Mouse (Mus musculus): Measurements from ENCODE around the gene Rgs11.

The Rgs11 gene

DNA sequence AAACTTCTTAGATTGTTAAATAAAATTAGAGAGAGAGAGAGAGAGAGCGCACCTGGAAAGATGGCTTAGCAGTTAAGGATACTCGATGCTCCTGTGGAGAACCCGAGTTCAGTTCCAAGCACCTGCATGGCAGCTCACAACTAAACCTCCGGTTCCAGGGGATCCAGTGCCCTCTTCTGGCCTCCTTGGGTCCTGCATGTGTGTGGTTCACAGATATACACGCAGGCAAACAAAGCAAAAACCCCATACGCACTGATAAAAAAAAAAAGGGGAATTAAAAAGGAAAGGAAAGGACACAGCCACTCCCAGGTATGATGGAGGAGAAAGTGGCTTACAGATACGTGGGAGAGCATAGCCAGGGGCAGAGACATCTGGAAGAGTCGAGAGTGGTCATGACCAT lies 30.1 kb downstream of the Rgs11 start:
- DNase-seq, result peak; percentile 32

GRCm38 (mm10) chr17:26234386-26234785 lies 31.6 kb downstream of the Rgs11 start:
- no peak for DNase-seq

DNA sequence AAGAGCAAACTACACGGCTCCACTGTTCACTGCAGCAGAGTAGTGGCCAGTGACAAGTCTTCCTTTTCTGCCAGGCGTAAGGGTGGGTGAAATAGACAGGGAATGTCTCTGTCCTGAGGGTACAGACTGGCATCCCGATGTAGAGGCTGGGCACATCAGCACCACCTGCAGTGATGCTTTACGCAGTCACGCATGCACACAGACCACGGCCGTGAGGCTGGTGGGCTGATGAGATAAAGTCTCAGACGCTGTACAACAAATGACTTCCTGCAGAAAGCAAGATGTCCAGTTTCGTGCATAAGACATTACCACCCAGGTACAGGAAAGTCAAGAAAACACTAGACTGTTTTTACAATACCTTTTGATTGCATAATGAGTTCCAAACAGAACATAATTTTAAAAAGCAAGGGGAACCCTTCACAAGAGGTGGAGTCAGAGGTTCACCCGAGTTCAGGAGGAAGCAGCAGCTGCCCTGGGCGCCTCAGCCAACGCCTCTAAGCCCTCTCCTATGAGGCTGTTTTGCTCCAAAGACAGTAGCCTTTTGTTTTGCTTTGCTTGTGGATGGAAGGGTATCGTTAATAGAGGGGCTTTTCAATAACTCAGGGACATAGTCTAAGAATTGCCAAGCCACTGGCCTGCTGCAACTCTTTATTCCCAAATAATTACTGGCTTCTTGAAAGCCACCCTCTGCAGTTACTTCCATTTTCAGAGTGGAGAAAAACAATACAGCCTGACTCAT lies 32.5 kb downstream of the Rgs11 start:
- DNase-seq, result no peak

GRCm38 (mm10) chr17:26237667-26238066 lies 34.9 kb downstream of the Rgs11 start:
- DNase-seq, result no peak

GRCm38 (mm10) chr17:26239551-26239950 lies 36.8 kb downstream of the Rgs11 start:
- DNase-seq, result no peak

- no peak for DNase-seq
Measured at GRCm38 (mm10) chr17:26240120-26240790, 37.5 kb downstream of the Rgs11 start.

GRCm38 (mm10) chr17:26240990-26241389 lies 38.2 kb downstream of the Rgs11 start:
- DNase-seq, result no peak

DNA sequence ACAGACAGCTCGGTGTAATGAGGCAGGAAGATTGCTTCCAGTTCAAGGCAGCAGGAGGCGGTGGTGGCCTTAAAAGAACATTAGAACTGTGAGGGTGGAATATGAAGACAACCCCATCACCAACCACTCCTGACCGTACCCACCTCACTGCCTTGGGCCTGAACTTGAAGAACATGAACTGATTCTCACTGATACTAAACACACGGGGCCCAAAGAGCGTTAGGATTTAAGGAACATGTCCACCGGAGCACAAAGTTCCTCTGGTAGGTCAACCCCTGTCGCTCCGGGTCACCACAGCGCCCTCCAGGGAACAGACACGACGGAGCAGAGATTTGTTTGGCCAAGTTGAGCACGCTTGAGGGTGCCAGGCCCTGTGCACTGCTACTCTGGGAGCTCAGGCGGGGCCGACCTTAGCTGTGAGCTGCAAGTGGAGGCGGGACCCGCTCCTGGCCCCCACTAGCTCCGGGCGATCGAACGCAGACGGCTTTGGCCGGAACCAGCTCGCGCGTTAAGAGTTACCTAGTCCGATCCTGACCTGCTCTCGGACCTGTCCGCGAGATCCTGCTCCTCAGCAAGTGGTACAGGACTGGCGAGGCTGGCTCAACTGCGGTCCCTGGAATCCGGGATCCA lies 40.8 kb downstream of the Rgs11 start:
- DNase-seq, result peak; percentile 66

- DNase-seq, result peak; percentile 92
Measured at GRCm38 (mm10) chr17:26244101-26244841, 41.5 kb downstream of the Rgs11 start, which contains the start of gene Fam234a. Gene Fam234a, minus strand, starts transcription at chr17:26244242.

DNA sequence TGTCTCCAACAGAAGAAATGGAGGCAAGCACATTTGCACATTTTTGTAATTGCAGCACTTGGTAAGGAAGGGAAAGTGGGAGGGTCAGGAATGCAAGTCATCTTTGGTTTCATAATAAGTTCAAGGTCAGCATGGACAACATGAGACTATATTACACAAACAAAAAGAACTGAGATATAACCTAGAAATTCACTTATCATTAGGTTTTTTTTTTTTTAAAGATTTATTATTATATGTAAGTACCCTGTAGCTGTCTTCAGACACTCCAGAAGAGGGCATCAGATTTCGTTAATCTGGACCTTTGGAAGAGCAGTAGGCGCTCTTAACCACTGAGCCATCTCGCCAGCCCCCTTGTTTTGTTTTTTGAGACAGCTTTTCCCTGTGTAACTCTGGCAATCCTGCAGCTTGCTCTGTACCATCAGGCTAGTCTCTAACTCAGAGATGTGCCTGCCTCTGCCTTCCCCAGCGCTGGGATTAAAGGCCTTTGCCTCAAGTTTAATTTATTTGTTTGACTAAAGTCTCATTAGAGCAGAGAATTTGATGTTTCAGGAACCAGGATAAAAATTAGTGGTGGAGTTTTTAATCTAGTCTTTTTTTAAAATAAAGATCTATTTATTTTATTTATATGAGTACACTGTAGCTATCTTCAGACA lies 49.3 kb downstream of the Rgs11 start:
- no peak for DNase-seq

DNA sequence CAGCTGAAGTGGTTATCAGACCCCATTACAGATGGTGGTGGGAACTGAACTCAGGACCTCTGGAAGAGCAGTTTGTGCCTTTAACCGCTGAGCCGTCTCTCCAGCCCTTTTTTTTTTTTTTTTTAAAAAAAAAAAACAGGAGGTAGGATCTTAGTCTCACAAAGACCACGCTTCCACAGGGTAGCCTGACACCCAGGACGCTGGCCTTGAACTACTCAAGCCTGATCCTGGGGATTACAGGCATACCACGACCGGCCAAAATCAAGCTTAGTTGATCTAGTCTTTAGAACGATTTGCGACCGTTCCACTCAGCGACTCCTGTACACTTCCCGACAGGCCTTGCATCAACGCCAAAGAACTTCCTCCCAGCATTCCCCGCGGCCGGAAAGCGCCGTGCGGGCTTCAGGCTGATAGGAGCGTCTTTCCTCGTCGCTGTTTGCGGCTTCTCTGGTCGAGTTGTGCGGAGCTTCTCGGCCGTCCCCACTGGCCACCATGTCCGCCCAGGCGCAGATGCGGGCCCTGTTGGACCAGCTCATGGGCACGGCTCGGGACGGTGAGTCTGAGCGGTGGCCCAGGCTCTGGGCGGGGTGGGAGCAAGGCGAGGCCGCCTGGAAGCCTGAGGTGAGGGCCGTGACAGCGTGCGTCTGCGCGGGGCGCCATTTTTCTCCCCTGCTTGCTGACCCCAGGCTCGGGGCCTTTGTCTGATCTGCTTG lies 49.9 kb downstream of the Rgs11 start, which contains the start of gene Luc7l:
Luc7l (plus strand) TSS at position 358 of the 713 bp plus-strand sequence.
- DNase-seq, result peak; percentile 91

GRCm38 (mm10) chr17:26253399-26253798 lies 50.6 kb downstream of the Rgs11 start:
- no peak for DNase-seq

DNA sequence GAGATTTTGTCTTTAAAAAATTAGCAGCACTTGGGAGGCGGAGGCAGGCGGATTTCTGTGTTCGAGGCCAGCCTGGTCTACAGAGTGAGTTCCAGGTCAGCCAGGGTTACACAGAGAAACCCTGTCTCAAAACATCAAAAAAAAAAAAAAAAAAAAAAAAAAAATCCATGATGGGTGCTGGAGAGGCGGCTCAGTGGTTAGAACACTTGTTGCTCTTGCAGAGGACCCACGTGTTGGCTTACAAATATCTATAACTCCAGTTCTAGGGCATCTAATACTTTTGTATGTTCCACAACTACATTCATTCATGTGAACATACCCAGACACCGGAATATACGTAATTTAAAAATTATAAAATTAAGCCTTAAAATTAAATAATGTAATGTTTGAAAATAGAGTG lies 52.6 kb downstream of the Rgs11 start:
- DNase-seq, result no peak
